Mouse (Mus musculus) Patski (cell line): ENCODE data around the gene Pkn1. TPM values are rescaled to one million over a fixed set of nuclear protein-coding genes. Genes with fewer than 3 reads are reported as not detected.

Experiments
- ATAC-seq: fragments of 100-300 bp; one replicate; pipeline ENCODE4 v1.8.0; 2021
- CTCF ChIA-PET: fragments of 350-600 bp; sonication (Branson Sonifier 250); formaldehyde crosslinking; loops from one replicate; lab custom pipeline; 2022; ENCODE audit warnings: inconsistent platforms; lab: Charles Lee
- POLR2A ChIA-PET: fragments of 350-600 bp; sonication (Branson Sonifier 250); formaldehyde crosslinking; loops from one replicate; lab custom pipeline; 2022; ENCODE audit warnings: antibody characterized with exemption, inconsistent platforms; lab: Charles Lee
- DNase-seq: peaks from one replicate; pipeline ENCODE4 v3.0.0-alpha.2; 2011; ENCODE audit warnings: low read depth, low spot score
- H3K27me3 ChIP-seq: fragments of 371-371 bp; one replicate; pipeline ENCODE4 v1.5.1; 2021
- CTCF ChIP-seq: fragments of 100-300 bp; IDR thresholded peaks from one replicate; pipeline ENCODE4 v1.5.1; 2021
- in situ Hi-C: fragments of 300-500 bp; cut with MboI; formaldehyde crosslinking; loops from 3 replicates; pipeline ENCODE4 v1.11.1; 2018; ENCODE audit warnings: low pct_unique_long_range_greater_than_20kb, mixed read lengths
- polyA plus RNA-seq: library from polyadenylated mRNA; unstranded; gene quantifications from one replicate; pipeline ENCODE4 v1.2.3, GENCODE M21; 2021

Pkn1 gene
- polyA plus RNA-seq, 1 experiment from 2014 or later: 68.6 TPM

DNA sequence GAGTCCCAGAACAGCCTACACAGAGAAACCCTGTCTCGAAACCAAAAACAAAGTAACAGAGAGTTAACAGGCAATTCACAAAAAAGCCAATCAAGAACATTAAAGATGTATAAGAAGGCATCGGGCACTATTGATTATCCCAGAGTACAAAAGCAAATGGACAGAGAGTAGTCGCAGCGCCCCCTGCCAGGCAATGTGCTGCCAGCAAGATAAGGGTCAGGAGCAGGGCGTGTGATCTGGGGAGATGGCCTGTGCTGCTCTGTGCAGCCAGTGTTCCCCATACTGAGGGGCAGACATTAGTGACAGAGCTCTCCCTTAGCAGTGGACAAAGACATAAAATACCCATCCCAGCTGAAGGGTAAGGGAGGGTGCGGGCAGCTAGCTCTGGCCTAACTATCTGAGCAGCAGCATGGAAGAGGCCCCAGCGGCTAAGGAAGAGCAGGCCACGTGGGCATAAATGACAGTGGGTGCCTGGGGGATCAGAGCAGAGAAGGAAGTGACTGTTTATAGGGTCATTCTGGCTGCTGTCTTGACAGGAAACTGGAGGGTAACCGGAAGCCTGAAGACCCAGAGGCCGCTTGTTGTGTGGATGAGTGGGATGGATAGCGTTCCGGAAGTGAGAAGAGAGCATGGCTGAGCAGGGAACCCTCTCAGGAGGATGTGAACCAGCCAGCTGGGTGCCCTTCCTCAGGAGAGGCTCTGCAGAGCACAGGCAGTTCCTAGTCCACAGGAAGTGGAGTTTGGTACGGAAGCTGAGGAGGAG lies 42.3 kb downstream of the Pkn1 start:
- in situ Hi-C loops: loop anchor here (5.0 kb wide), 1 partner anchor 236 kb away; no protein-coding TSS in a partner anchor
- ATAC-seq: no peak

DNA sequence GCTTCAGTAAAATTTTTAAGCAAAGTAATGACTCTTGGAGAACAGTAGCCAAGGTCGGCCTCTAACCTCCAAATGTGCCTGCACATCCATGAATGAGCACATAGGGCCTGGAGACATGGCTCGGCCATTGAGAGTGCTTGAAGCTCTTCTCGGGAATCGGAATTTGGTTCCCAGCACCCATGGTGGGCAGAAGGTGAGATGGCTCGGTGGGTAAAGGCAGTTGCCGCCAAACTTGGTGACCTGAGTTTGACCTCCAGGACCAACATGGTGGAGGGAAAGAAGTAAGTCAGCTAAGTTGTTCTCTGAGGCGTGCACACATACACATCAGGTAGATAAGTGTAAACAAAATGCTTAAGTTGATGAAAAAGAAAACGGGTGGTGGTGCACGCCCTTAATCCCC lies 42.9 kb downstream of the Pkn1 start:
- TF ChIP-seq CTCF: no peak
- CTCF ChIA-PET: interaction anchor here (0.9 kb wide), 1 partner anchor 299 kb away, joined by 4 read pairs; the partner anchor contains the start of genes Asf1b and Gm10644
- in situ Hi-C loops: loop anchor here (5.0 kb wide), 1 partner anchor 236 kb away; no protein-coding TSS in a partner anchor
- no peaks in the 10 kb centered on the region for H3K27me3 ChIP-seq
- DNase-seq: no peak
- POLR2A ChIA-PET: no interaction called here
- no peak for ATAC-seq

More for the DNA sequence above, 42.3 kb downstream of the Pkn1 start:
- ChIA-PET POLR2A (no interaction called here), CTCF (interaction anchor here (0.9 to 1.0 kb wide), 2 partner anchors 138 to 299 kb away, joined by 3 to 4 read pairs; partner anchors contain the start of genes Asf1b and Gm10644)
- no peaks in the 10 kb centered on the region for H3K27me3 ChIP-seq
- DNase-seq: no peak
- no peak for TF ChIP-seq CTCF

DNA sequence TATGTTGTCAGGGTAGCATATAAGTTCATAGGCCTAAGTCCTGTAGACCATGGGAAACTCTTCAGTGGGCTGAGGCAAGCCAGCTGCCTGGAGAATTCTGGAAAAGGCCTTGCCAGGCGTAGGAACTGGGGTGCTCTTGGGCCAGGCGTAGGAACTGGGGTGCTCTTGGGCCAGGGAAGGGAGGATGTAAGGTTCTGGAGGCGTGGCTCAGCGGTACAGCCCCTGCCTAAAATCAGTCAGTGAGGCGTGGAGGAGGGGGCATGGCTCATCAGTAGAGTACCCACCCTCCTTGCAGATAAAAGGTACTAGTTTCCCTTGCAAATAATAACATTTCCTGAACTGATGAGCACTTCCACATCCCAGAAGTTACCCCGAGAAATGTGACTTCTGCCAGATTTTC lies 44.3 kb downstream of the Pkn1 start:
- no peak for DNase-seq
- ChIA-PET CTCF (interaction anchor here (2.2 kb wide), 1 partner anchor 8 kb away, joined by 17 read pairs; no protein-coding TSS in a partner anchor), POLR2A (no interaction called here)
- no peak for ATAC-seq
- in situ Hi-C loops: loop anchor here (5.0 kb wide), 1 partner anchor 238 kb away; no protein-coding TSS in a partner anchor
- no peaks in the 10 kb centered on the region for H3K27me3 ChIP-seq
- TF ChIP-seq CTCF: no peak

DNA sequence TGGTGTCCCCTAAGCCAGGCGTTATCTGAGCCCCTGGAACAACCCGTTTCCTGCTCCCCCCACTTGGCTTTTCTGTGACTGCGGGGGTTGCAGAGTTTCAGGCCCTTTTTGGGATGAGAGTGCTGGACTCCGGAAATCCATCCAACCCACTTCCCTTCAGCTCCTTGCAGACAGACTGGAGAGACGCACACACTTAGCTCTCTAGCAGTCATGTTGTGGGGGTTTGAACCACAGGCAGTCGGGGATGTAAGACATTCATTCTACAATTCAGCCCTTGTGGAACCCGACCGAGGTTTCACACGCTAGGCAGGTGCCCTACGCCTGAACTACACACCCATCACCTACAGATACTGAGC lies 45.3 kb downstream of the Pkn1 start:
- ATAC-seq: no peak
- POLR2A ChIA-PET: interaction anchor here (0.9 to 1.7 kb wide), 3 partner anchors 7 to 41 kb away, joined by 3 to 7 read pairs (median 7); no protein-coding TSS in a partner anchor
- TF ChIP-seq CTCF: no peak
- no peaks in the 10 kb centered on the region for H3K27me3 ChIP-seq
- CTCF ChIA-PET: interaction anchor here (2.2 to 2.5 kb wide), 2 partner anchors 9 to 45 kb away, joined by 7 to 17 read pairs; partner anchors contain the start of genes Dnajb1 and Tecr
- DNase-seq: no peak
- in situ Hi-C loops: no loop called here

DNA sequence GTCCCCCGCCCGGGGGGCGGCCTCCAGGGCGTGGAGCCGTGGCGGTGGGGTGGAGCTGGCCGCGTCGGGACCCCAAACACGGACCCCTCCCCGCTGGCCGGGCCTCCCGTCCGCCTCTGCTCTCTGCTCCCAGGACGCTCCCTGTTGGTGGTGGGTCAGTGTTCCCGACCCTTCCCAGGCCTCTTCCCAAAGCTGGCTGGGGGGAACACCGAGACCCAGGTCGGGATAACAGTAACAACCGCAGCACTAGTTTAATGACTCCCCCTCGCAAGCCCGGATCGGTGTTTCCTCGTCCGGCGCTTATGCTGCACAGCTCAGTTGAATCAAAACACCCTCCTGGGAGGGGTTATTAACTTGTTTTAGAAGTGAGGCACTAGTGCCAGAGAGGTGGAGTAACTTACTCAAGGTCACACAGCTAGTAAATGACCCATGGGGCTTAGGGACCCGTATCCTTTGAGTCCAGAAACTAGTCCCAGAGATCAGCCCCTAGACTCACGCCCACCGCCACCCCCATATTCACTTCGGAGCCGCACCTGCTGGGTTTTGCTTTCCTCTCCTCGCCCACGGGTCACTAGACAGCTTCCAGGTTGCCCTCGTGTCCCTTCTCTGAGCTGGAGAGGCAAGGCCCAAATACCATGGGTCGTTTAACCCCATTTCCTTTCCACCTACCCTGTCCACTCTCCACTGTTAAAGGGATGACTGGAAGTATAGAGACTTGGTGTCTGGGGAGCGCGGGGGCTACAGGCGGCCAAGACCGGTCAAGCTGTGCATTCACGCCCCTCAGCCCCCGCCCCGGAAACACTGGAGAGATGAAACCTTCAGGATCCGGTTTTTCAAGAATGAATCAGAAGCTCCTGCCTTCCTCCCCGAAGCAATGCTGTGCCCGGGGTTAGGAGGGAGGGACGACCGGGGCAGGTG lies 46.0 kb downstream of the Pkn1 start:
- in situ Hi-C loops: no loop called here
- ChIA-PET POLR2A (interaction anchor here (0.9 to 1.7 kb wide), 4 partner anchors 8 to 40 kb away, joined by 3 to 7 read pairs (median 6); no protein-coding TSS in a partner anchor), CTCF (interaction anchor here (2.2 to 2.5 kb wide), 2 partner anchors 10 to 44 kb away, joined by 7 to 17 read pairs; partner anchors contain the start of genes Dnajb1 and Tecr)
- no peaks in the 10 kb centered on the region for H3K27me3 ChIP-seq
- no peak for DNase-seq
- TF ChIP-seq CTCF: no peak
- peak; percentile 6 for ATAC-seq

DNA sequence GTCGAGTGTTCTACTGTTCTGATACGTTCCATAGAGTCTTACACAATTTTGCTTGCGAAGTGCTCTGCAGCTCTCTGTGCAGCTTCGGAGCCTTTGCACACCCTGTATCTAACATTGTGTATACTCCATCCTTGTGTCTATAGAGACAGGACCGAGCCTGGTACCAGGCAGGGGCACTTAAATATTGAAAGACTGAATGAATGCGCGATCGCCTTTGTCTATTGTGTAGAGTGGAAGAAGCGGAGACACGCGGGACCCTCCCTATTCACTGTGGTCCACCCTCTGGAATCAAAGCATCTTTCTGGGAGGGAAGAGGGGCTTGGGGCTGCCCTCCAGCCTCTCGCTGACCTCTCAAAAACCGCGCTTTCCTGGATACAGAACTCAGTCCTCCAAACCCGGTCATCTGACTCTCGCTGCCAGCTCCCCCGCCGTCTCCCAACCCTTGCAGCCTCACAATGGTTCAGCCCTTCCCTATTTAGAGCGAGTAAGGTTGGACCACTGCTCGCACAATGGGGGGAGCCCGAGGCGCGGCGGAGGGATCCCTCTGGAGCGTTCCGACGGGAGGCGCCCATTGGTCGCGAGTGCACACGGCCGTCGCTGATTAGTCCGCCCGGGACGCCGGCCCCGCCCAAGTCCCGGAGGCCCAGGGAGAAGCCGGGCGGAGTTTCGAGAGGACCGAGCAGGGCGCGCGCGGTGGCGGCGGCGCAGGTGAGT lies 46.8 kb downstream of the Pkn1 start, which contains the start of gene Gipc1:
Gipc1 (plus strand) TSS at position 648 of the 714 bp plus-strand sequence.
- POLR2A ChIA-PET: interaction anchor here (0.6 to 1.7 kb wide), 4 partner anchors 9 to 14 kb away, joined by 3 to 7 read pairs (median 6); partner anchors contain the start of gene Ptger1
- peak; percentile 82 for DNase-seq
- in situ Hi-C loops: no loop called here

DNA sequence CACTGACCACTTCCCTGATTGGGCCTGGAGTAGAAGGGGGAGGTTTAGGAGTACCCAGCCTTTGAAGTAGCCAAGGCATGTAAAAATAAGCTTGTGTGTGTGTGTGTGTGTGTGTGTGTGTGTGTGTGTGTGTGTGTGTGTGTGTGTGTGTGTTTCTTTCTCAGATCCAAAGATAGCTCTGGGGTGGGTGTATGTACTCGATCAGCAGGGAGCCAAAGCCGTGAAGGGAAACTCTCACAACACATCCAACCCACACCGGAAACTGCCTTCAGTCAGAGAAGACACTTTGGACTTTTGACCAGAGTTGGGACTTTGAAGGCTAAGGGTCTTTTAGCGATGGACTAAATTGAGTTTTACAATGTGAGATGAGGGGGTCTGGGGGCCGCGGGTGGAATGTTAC lies 49.3 kb downstream of the Pkn1 start:
- in situ Hi-C loops: no loop called here
- H3K27me3 ChIP-seq: no peaks in the 10 kb centered on the region
- ATAC-seq: no peak
- TF ChIP-seq CTCF: no peak
- DNase-seq: no peak
- CTCF ChIA-PET: interaction anchor here (1.3 kb wide), 1 partner anchor 12 kb away, joined by 3 read pairs; no protein-coding TSS in a partner anchor
- POLR2A ChIA-PET: no interaction called here

More for the DNA sequence above, 46.8 kb downstream of the Pkn1 start, which contains the start of gene Gipc1:
- no peak for TF ChIP-seq CTCF
- peak; percentile 95 for ATAC-seq
- CTCF ChIA-PET: interaction anchor here (2.2 to 2.5 kb wide), 3 partner anchors 10 to 43 kb away, joined by 6 to 17 read pairs (median 7); partner anchors contain the start of genes Dnajb1 and Tecr
- no peaks in the 10 kb centered on the region for H3K27me3 ChIP-seq

DNA sequence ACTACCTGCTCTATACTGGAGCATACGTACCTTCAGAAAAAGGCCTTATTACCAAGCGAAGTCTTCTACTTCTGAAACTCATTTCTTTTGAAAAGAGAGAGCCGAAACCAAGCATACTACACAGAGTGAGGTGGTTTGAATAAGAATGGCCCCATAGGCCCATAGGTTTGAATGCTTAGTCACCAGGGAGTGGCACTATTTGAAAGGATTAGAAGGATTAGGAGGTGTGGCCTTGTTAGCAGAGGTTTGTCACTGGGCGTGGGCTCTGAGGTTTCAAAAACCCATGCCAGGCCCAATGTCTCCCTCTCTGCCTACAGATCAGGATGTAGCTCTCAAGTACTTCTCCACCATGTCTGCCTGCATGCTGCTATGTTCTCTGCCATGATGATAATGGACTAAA lies 50.9 kb downstream of the Pkn1 start:
- no peak for DNase-seq
- ChIA-PET CTCF (interaction anchor here (1.3 kb wide), 1 partner anchor 252 kb away, joined by 3 read pairs; the partner anchor contains the start of gene Adgrl1), POLR2A (no interaction called here)
- in situ Hi-C loops: no loop called here
- TF ChIP-seq CTCF: no peak
- ATAC-seq: no peak
- no peaks in the 10 kb centered on the region for H3K27me3 ChIP-seq

DNA sequence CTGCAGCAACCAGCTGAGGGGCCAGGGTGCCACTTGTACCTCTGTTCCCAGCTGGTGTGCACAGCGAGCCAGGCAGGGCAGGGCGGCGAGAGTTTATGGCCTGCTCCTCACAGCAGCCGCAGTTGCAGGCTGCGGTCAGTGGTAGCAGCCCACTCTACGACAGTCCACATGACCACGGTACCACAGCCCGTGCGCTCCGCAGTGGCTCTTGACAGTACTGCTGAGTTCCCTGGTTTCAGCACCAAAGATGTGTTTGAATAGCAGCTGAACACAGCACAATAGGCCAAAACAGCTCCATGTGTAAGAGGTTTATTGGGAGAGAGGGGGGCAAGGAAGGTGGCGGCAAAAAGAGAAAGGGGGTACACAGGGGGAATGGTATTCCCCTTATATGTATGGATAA lies 51.5 kb downstream of the Pkn1 start:
- DNase-seq: no peak
- in situ Hi-C loops: no loop called here
- TF ChIP-seq CTCF: no peak
- no peaks in the 10 kb centered on the region for H3K27me3 ChIP-seq
- ChIA-PET CTCF (no interaction called here), POLR2A (no interaction called here)
- no peak for ATAC-seq
